Mouse (Mus musculus) cortical plate, adult 2 months (tissue): ENCODE results near the gene Kncn.

Experiments used
- CTCF ChIP-seq: fragments of 200-500 bp; IDR thresholded peaks from 2 replicates; pipeline ENCODE4 v1.5.1; 2011; ENCODE audit warnings: mild to moderate bottlenecking, control low read depth, low read length; ENCODE audit not compliant: insufficient read depth; ENCODE audit errors: extremely low read depth
- POLR2A ChIP-seq: fragments of 200-500 bp; IDR thresholded peaks from 2 replicates; pipeline ENCODE4 v1.6.1; 2011; ENCODE audit warnings: mild to moderate bottlenecking, low read length, control low read depth; ENCODE audit not compliant: insufficient read depth; ENCODE audit errors: extremely low read depth

DNA sequence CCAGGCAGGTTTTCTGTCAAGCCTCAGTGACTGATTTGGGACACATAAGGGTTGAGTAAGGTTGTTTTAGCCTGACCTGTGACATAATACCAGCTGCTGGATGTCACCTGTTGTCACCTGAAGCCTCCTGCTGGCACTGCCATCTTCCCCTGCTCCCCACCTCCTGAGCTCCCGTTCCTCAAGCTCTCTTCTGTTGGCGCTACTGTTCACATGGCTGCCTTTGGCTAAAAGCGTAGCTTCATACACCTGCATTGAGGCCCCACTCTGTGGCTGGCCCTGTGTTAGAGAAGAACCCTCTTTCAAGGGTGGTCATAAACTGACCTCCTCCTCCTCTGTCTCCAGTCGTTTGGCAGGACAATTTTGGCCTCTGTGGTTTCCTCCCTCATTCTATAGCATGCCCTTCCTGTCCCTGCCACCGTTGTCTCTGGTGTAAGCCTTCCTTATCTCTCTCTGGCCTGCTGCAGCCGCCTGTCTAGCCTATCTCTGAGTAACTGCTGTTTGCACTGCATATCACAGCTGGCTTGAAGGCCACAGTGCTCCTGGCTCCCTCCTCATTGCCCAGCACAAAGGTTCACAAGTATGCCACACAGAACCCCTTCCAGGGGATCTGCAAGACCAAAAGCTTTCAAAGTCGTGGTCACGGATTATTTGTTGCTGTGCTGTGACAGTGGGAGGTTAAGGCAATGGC, 35.1 kb upstream of the Kncn start:
- TF ChIP-seq POLR2A (no peak), CTCF (no peak)
